Mouse (Mus musculus): Measurements from ENCODE around the gene Shisal1. TPM values are rescaled to one million over a fixed set of nuclear protein-coding genes. Genes with fewer than 3 reads are reported as not detected.

Gene Shisal1
- polyA plus RNA-seq, 1 experiment from 2014 or later: 2.6 TPM

DNA sequence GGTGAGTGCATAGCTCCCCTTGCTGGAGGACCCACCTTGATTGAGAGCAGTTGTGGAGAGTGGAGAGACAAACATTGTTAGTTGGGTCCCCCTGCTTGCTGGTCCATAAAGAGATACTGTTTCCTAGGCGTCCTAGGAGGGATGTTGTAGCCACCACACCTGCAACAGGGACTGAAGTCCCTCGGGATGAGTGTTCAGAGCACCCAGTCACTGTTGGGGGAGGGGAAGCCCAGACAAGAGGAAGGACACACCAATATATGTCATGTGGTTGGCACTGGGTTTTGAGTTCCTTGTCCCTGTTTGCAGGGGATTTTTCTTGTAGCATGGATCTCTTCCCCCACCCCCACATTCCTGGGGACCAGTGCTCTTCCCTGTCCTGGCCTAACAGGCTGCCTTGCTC, 106.0 kb downstream of the Shisal1 start:
- Histone ChIP-seq H3K27me3 (ENCODE audit: control insufficient read depth, insufficient read depth, low read length) (no peaks in the 10 kb centered on the region), H3K9ac (replicated peaks; ENCODE audit: low read length) (no peak overlapping the region), H3K9me3 (replicated peaks; ENCODE audit: control insufficient read depth, low read length) (no peaks in the 10 kb centered on the region), H3K4me3 (ENCODE audit: low read depth, low read length) (no peak overlapping the region), H3K36me3 (replicated peaks; ENCODE audit: control insufficient read depth, insufficient read depth, low read depth, low read length) (no peaks in the 10 kb centered on the region), H3K27ac (replicated peaks; ENCODE audit: low read depth, low read length) (no peak overlapping the region), H3K4me2 (ENCODE audit: low read depth, low read length) (no peak overlapping the region), H3K4me1 (ENCODE audit: control insufficient read depth, insufficient read depth, low read length) (no peaks in the 10 kb centered on the region)
- ATAC-seq (replicated peaks; ENCODE audit: insufficient number of reproducible peaks, low FRiP score, low TSS enrichment, low read depth) (no peak), DNase-seq (ENCODE audit: low spot score) (no peak)
- WGBS: 78% methylated on average over 2 of the region's 2 CpGs

- no peak for DNase-seq (ENCODE audit: low spot score)
- no peak overlapping the region for H3K9ac ChIP-seq (replicated peaks; ENCODE audit: low read length)
- no peak overlapping the region for H3K27ac ChIP-seq (replicated peaks; ENCODE audit: low read depth, low read length)
- H3K36me3 ChIP-seq (replicated peaks; ENCODE audit: control insufficient read depth, insufficient read depth, low read depth, low read length): no peaks in the 10 kb centered on the region
- H3K9me3 ChIP-seq (replicated peaks; ENCODE audit: control insufficient read depth, low read length): no peaks in the 10 kb centered on the region
- no peak for ATAC-seq (replicated peaks; ENCODE audit: insufficient number of reproducible peaks, low FRiP score, low TSS enrichment, low read depth)
- H3K27me3 ChIP-seq (ENCODE audit: control insufficient read depth, insufficient read depth, low read length): no peaks in the 10 kb centered on the region
- no peak overlapping the region for H3K4me3 ChIP-seq (ENCODE audit: low read depth, low read length)
- 74% methylated on average over 5 of the region's 5 CpGs for whole genome bisulfite sequencing
- H3K4me2 ChIP-seq (ENCODE audit: low read depth, low read length): no peak overlapping the region
- no peaks in the 10 kb centered on the region for H3K4me1 ChIP-seq (ENCODE audit: control insufficient read depth, insufficient read depth, low read length)
Measured at GRCm38 (mm10) chr15:84337599-84337998, 109.3 kb downstream of the Shisal1 start.

GRCm38 (mm10) chr15:84336281-84336817, 110.5 kb downstream of the Shisal1 start:
- Histone ChIP-seq H3K4me3 (ENCODE audit: low read depth, low read length) (no peak overlapping the region), H3K9me3 (replicated peaks; ENCODE audit: control insufficient read depth, low read length) (no peaks in the 10 kb centered on the region), H3K4me2 (ENCODE audit: low read depth, low read length) (no peak overlapping the region), H3K27ac (replicated peaks; ENCODE audit: low read depth, low read length) (no peak overlapping the region), H3K36me3 (replicated peaks; ENCODE audit: control insufficient read depth, insufficient read depth, low read depth, low read length) (no peaks in the 10 kb centered on the region), H3K4me1 (ENCODE audit: control insufficient read depth, insufficient read depth, low read length) (no peaks in the 10 kb centered on the region), H3K9ac (replicated peaks; ENCODE audit: low read length) (no peak overlapping the region), H3K27me3 (ENCODE audit: control insufficient read depth, insufficient read depth, low read length) (no peaks in the 10 kb centered on the region)
- 71% methylated on average over 12 of the region's 12 CpGs for WGBS
- ATAC-seq (replicated peaks; ENCODE audit: insufficient number of reproducible peaks, low FRiP score, low TSS enrichment, low read depth) (no peak), DNase-seq (ENCODE audit: low spot score) (no peak)

GRCm38 (mm10) chr15:84331066-84331612, 115.8 kb downstream of the Shisal1 start:
- no peaks in the 10 kb centered on the region for H3K36me3 ChIP-seq (replicated peaks; ENCODE audit: control insufficient read depth, insufficient read depth, low read depth, low read length)
- H3K9ac ChIP-seq (replicated peaks; ENCODE audit: low read length): no peak overlapping the region
- WGBS: 85% methylated on average over 4 of the region's 4 CpGs
- H3K27ac ChIP-seq (replicated peaks; ENCODE audit: low read depth, low read length): no peak overlapping the region
- DNase-seq (ENCODE audit: low spot score) (no peak), ATAC-seq (replicated peaks; ENCODE audit: insufficient number of reproducible peaks, low FRiP score, low TSS enrichment, low read depth) (no peak)
- H3K9me3 ChIP-seq (replicated peaks; ENCODE audit: control insufficient read depth, low read length): no peaks in the 10 kb centered on the region
- no peak overlapping the region for H3K4me3 ChIP-seq (ENCODE audit: low read depth, low read length)
- no peaks in the 10 kb centered on the region for H3K4me1 ChIP-seq (ENCODE audit: control insufficient read depth, insufficient read depth, low read length)
- H3K4me2 ChIP-seq (ENCODE audit: low read depth, low read length): no peak overlapping the region
- no peaks in the 10 kb centered on the region for H3K27me3 ChIP-seq (ENCODE audit: control insufficient read depth, insufficient read depth, low read length)

DNA sequence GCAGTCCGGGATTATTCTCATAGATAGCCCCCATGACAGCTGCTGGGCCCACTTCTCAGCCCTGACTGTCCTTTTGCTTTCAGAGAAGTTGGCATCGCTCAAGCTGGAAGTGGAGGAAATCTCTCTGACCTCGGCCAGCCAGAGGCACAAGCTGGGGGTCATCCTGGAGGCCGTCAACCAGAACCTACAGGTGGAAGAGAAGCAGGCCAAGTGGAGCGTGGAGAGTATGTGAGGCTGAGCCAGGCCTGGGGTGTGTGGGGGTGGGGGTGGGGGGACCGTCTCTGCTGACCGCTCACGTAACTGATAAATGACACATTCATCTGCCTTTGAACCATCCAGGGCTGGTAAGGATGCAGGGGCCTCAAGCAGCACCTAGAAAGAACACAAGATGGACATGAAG, 117.0 kb downstream of the Shisal1 start:
- H3K9ac ChIP-seq (replicated peaks; ENCODE audit: low read length): no peak overlapping the region
- ATAC-seq (replicated peaks; ENCODE audit: insufficient number of reproducible peaks, low FRiP score, low TSS enrichment, low read depth) (no peak), DNase-seq (ENCODE audit: low spot score) (no peak)
- no peak overlapping the region for H3K4me3 ChIP-seq (ENCODE audit: low read depth, low read length)
- no peak overlapping the region for H3K4me2 ChIP-seq (ENCODE audit: low read depth, low read length)
- H3K9me3 ChIP-seq (replicated peaks; ENCODE audit: control insufficient read depth, low read length): no peaks in the 10 kb centered on the region
- no peaks in the 10 kb centered on the region for H3K27me3 ChIP-seq (ENCODE audit: control insufficient read depth, insufficient read depth, low read length)
- no peak overlapping the region for H3K27ac ChIP-seq (replicated peaks; ENCODE audit: low read depth, low read length)
- no peaks in the 10 kb centered on the region for H3K36me3 ChIP-seq (replicated peaks; ENCODE audit: control insufficient read depth, insufficient read depth, low read depth, low read length)
- WGBS: 88% methylated on average over 8 of the region's 8 CpGs
- no peaks in the 10 kb centered on the region; the same call in 1 of the 2 replicates for H3K4me1 ChIP-seq (ENCODE audit: control insufficient read depth, insufficient read depth, low read length)

Other genes with a start within 250 kb of the Shisal1 start
- gene Parvb, start 215.1 kb downstream of the Shisal1 start, polyA plus RNA-seq (2014; fragmentation: Nextera tagmentation; extraction: Ambion mirVana): 6.0 and 7.3 TPM in 2 replicates
- gene Parvg, start 123.1 kb downstream of the Shisal1 start, polyA plus RNA-seq (2014; fragmentation: Nextera tagmentation; extraction: Ambion mirVana): 0.42 and 1.2 TPM in 2 replicates
- gene Rtl6, start 110.7 kb upstream of the Shisal1 start, polyA plus RNA-seq (2014; fragmentation: Nextera tagmentation; extraction: Ambion mirVana): 12.7 and 16.1 TPM in 2 replicates
- gene Prr5, start 222.5 kb upstream of the Shisal1 start, polyA plus RNA-seq (2014; fragmentation: Nextera tagmentation; extraction: Ambion mirVana): 11.4 and 11.8 TPM in 2 replicates